Mouse (Mus musculus): ENCODE measurements around the gene Ptgs2.

Gene Ptgs2

DNA sequence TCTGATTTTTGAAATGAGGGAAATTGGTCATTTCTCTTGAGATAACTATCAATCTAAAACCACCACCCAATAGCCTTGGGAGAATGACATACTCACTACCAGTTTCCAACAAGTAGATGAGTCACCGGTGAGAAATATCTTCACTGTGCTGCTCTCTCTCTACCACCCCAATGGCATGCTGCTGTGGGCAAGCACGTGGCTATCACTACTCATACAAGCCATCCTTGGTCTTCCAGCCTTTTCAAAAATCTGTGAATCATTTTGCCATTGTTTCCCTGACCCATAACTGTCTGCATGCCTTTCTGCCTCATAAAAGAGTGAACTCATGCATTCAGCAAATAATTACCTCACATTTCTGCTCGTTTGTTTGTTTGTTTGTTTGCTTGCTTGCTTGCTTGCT, 51.6 kb downstream of the Ptgs2 start:
- no peak for DNase-seq

Data from lung, postnatal 36 days (tissue).